Mouse (Mus musculus): ENCODE measurements around the gene Exoc6.
"Not testable (repeated sequence)": the region's sequence is repeated elsewhere in the genome, so short reads cannot be mapped to it uniquely, and the experiment has no call there.

Gene Exoc6

GRCm38 (mm10) chr19:37537717-37538116 is 12.5 kb upstream of the Exoc6 start:
- DNase-seq (ENCODE audit: low spot score), result no peak

- DNase-seq (ENCODE audit: low spot score), result no peak
Observed at GRCm38 (mm10) chr19:37540201-37540600, 10.0 kb upstream of the Exoc6 start.

- no peak for DNase-seq (ENCODE audit: low spot score)
Observed at GRCm38 (mm10) chr19:37543537-37544326, 6.5 kb upstream of the Exoc6 start.

GRCm38 (mm10) chr19:37544476-37544875 is 5.7 kb upstream of the Exoc6 start:
- DNase-seq (ENCODE audit: low spot score), result no peak

DNA sequence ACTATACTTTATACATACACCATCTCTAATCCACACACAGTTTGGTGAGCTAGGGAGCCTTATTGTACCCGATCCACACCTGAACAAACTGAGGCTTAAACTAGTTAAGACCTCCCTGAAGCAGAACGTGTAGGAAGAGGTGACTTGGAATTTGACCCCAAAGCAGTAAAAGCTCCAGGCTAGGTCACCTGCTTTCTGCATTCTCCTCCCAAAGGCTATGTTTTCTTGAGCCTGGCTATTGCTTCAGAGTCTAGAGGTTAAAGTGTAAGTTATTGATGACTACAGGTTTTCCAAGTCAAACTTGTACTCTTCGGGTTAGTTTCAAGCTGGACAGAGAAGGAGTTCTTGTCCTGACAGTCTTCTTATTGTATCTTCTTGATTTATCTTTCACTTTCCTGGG is 5.0 kb upstream of the Exoc6 start:
- DNase-seq (ENCODE audit: low spot score), result no peak

- DNase-seq (ENCODE audit: low spot score), result no peak
Observed at GRCm38 (mm10) chr19:37545725-37546124, 4.5 kb upstream of the Exoc6 start.

DNA sequence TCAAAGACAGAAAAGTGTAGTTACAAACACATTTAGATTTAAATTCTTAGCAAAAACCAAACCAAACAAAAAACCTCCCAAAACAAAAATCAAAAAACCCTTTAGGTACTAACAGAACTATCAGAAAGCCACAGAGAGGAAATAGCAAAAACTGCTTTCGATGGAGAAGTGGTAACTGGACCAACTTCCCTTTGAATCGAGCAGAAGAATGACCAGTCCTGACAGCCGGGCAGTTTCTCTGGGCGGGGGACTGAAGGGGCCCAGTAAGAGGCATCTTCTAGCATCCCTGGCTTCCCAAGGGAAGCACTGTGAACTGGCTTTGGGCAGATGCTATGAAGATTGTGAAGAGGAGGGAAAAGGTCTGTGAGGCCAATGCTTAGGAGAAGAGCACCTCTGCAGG is 3.4 kb upstream of the Exoc6 start:
- DNase-seq (ENCODE audit: low spot score), result no peak

- DNase-seq (ENCODE audit: low spot score), result no peak
Observed at GRCm38 (mm10) chr19:37551040-37551566, 885 bp downstream of the Exoc6 start.

- DNase-seq (ENCODE audit: low spot score), result no peak
Observed at GRCm38 (mm10) chr19:37553376-37554265, 3.4 kb downstream of the Exoc6 start.

- not testable (repeated sequence) for DNase-seq (ENCODE audit: low spot score)
Observed at GRCm38 (mm10) chr19:37554266-37554650, 4.0 kb downstream of the Exoc6 start.

DNA sequence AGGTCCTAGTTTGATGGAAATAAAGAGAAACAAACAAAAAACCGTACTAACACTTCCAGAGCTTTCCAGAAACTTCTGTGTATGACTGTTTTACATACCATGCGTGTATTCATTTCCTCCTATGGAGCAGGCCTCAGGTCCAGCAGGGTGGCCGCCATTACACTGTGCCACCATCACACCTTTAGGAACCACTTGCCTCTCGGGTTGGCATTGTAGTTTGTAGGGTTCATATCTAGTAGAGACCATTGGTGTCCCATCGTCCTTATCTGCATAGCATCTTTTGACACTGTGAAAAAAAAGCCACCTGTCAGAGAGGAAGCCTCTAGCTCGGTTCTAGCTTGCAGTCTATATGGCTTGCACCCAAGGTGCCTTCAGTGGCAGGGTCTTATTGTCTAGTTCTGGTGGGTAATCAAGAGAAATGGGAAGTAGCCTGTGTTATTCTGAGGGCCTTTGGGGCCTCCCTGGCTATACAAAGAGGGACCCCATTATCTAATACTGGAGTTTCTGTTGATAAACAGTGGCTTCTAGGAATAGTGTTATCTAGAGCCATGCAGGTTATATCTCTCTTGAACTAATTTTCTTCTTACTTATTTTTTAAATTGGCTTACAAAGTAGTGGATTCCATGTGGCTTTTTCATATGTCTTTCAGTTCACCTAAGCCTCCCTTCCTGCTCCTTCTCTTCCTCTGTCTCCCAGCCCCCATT is 5.8 kb downstream of the Exoc6 start:
- DNase-seq (ENCODE audit: low spot score), result no peak

DNA sequence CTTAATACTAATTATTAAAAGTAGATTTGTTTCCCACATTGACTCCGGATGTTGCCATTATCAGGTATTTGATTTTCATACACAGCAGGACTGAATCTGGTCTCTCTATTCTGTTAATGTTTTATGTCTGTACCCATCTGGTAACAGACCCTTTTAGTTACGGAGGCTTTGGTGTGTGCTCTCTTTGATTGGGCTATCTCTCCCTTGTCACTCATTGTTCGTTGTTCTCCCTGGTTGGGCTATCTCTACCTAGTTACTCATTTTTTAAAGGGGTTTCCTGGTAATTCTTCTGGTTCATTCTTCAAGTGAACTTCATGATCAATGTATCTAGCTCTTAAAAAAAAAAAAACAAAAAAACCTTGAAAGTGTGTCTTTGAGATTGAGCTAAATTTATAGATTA is 7.7 kb downstream of the Exoc6 start:
- no peak for DNase-seq (ENCODE audit: low spot score)

GRCm38 (mm10) chr19:37559286-37560079 is 9.3 kb downstream of the Exoc6 start:
- DNase-seq (ENCODE audit: low spot score), result peak; percentile 29

GRCm38 (mm10) chr19:37560080-37560427 is 9.8 kb downstream of the Exoc6 start:
- DNase-seq (ENCODE audit: low spot score), result no peak

DNA sequence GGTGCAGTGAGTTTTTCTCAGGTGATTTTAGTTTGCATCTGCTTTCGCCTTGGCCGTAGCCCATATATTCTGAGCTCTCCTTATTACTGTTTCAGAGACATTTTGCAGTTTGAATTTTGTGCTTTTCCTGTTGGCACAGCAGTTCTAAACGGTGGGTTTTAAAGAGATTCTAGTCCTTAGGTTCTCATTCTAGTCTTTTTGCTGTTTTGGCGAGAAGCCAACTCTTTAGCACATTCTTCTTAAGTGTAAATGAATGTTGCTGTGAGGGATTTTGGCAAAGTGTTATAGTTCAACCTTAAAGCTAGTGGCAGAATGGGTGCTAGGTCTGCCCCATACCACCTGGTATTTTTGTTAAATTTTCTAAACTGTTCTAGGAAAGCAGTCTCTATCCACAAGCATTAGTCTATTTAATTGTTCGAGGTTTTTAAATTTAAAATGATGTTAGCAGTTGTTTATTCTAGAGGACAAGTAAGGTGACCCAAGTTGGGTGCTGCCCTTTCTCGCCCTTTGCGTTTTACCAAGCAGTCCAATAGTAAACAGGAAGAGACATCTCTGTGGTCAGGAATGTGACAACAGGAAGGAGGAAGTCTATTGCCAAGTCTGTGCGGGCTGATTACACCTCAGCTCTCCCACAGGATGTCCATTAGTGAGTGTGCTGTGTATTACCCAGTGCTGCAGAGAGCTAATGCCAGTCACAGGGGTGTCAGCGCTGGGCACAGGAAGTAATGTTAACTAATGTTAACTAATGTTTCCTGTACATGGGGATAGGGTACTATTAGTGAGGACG is 11.1 kb downstream of the Exoc6 start:
- DNase-seq (ENCODE audit: low spot score), result no peak

DNA sequence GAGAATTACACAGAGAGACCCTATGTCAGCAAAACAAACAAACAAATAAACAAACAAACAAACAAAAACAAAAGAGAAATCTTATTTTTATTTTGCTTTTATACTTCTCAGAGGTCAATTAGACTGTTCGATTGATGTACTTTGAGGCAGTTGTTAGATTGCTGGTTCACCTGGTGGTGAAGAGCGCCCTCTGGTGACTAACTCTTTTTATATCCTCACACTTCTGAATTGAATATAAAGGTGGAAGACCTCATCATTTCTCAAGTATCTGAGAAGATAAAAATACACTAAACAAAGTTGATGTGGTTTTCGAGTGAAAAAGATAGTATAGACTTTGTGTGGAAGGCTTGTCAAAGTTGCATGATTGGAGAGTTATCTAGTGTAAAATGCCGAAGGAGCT is 13.5 kb downstream of the Exoc6 start:
- DNase-seq (ENCODE audit: low spot score), result peak; percentile 64

DNA sequence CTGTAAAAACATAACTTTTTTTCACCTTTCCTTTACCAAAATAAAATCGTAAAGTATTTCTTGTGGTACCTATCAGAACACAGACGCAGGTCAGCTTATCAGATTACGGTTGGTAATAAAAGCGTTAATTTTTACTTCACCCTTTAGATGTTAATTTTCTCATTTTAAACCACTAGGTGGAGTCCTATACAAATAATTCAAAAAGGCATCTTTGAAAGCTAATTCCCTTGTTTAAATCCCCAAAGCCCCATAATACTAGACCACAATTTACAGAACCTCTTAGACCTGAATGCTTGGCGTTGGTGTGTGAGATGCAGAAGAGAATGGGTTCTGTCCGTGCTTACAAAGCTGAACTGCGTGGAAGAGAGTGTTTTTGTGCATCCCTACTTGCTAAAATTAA is 15.6 kb downstream of the Exoc6 start:
- DNase-seq (ENCODE audit: low spot score), result no peak

GRCm38 (mm10) chr19:37569186-37569754 is 19.1 kb downstream of the Exoc6 start:
- no peak for DNase-seq (ENCODE audit: low spot score)

- no peak for DNase-seq (ENCODE audit: low spot score)
Observed at GRCm38 (mm10) chr19:37570966-37571718, 20.9 kb downstream of the Exoc6 start.

DNA sequence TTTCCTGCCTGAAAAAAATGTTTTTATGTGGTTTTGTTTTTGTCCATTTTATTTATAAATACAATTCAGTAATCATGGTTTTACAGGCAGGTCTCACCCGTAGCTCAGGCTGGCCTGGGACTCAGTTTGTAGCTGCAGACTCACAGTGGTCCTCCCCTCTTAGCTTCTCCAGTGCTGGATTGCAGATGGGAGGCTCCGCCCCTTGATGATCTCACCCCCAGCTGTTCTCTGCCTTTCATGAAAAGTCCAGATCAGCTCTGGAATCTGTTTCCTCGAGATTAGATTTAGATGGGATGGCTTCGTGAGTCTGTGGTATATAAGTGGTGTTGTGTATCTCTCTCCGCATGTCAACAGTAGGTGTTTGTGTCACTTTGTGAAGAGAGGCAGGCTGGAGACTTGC is 24.6 kb downstream of the Exoc6 start:
- no peak for DNase-seq (ENCODE audit: low spot score)

All from layer of hippocampus, adult 11-12 months (tissue).